17 mouse cellular contexts compared by ENCODE assay signal in genomic region chr9:113811327-113811726, GRCm38 (mm10).
DNase-seq lines count a peak whose midpoint lies in the region; ATAC-seq and TF ChIP-seq lines count a peak whose summit lies in the region.
"Had no signal": no experiment of that assay in that cellular context is flagged by ENCODE, and none has a peak within 500 bp of the region (broad histone marks: within the 10 kb centered on the region; RNA-seq: fewer than 3 reads in every experiment).

No protein-coding gene starts in this region.

- H3K9me3 ChIP-seq in forebrain, postnatal 0 days (ENCODE audit: low read length), result no peaks in the 10 kb centered on the region
- no peaks in the 10 kb centered on the region for H3K9me3 ChIP-seq in forebrain, embryonic 11.5 days (ENCODE audit: control insufficient read depth, low read length)
- H3K9me3 ChIP-seq in liver, embryonic 11.5 days (ENCODE audit: control insufficient read depth, low read length), result no peaks in the 10 kb centered on the region
- H3K9me3 ChIP-seq in hindbrain, embryonic 16.5 days (ENCODE audit: control insufficient read depth, low read length), result no peaks in the 10 kb centered on the region
- H3K9me3 ChIP-seq: G1E; heart, embryonic 12.5 days; limb, embryonic 13.5 days had no signal

- H3K27ac ChIP-seq in forebrain, postnatal 0 days (ENCODE audit: low read depth, low read length), result peak overlapping the region; percentile 93
- H3K27ac ChIP-seq in forebrain, embryonic 11.5 days (ENCODE audit: low read depth, low read length), result no peak overlapping the region
- no peak overlapping the region for H3K27ac ChIP-seq in liver, embryonic 11.5 days (ENCODE audit: low read depth, low read length)
- no peak overlapping the region; the same call in 1 of the 2 replicates for H3K27ac ChIP-seq in hindbrain, embryonic 16.5 days (ENCODE audit: low read depth, low read length)
- H3K27ac ChIP-seq: liver, embryonic 14.5 days had no signal

- no peaks in the 10 kb centered on the region for H3K36me3 ChIP-seq in forebrain, postnatal 0 days (ENCODE audit: insufficient read depth)
- H3K36me3 ChIP-seq in forebrain, embryonic 11.5 days (ENCODE audit: control insufficient read depth, insufficient read depth, low read length), result no peaks in the 10 kb centered on the region; the same call in 1 of the 2 replicates
- no peaks in the 10 kb centered on the region; the same call in 1 of the 2 replicates for H3K36me3 ChIP-seq in liver, embryonic 11.5 days (ENCODE audit: control insufficient read depth, insufficient read depth, low read length)
- H3K36me3 ChIP-seq in hindbrain, embryonic 16.5 days (ENCODE audit: control insufficient read depth, insufficient read depth, low read length), result no peaks in the 10 kb centered on the region
- H3K36me3 ChIP-seq: heart, embryonic 12.5 days; limb, embryonic 13.5 days had no signal

- TF ChIP-seq CTCF in forebrain, postnatal 0 days (IDR thresholded peaks at IDR 0.05; ENCODE audit: low read depth), result no peak
- TF ChIP-seq CTCF in brain, embryonic 14.5 days (IDR thresholded peaks at IDR 0.05; ENCODE audit: borderline replicate concordance, extremely low read depth, insufficient read depth, insufficient read length), result no peak

- H3K4me1 ChIP-seq in forebrain, postnatal 0 days (ENCODE audit: insufficient read depth), result peaks cover 15% of the 10 kb centered on the region
- H3K4me1 ChIP-seq in forebrain, embryonic 11.5 days (replicated peaks; ENCODE audit: control insufficient read depth, insufficient read depth, low read length), result no peaks in the 10 kb centered on the region
- H3K4me1 ChIP-seq in liver, embryonic 11.5 days (replicated peaks; ENCODE audit: control insufficient read depth, insufficient read depth, low read length), result peaks cover 5% of the 10 kb centered on the region; the same call in 1 of the 2 replicates
- peaks cover 19% of the 10 kb centered on the region for H3K4me1 ChIP-seq in hindbrain, embryonic 16.5 days (ENCODE audit: control insufficient read depth, insufficient read depth, low read depth, low read length)

- ATAC-seq in forebrain, postnatal 0 days, result no peak; the same call in 1 of the 2 replicates
- no peak for ATAC-seq in forebrain, embryonic 11.5 days (replicated peaks; ENCODE audit: low FRiP score)
- ATAC-seq in liver, embryonic 11.5 days (replicated peaks; ENCODE audit: low FRiP score), result peak; percentile 25; the same call in 1 of the 2 replicates
- no peak for ATAC-seq in hindbrain, embryonic 16.5 days

- H3K9ac ChIP-seq in forebrain, postnatal 0 days, result 0 out of 2 replicates have a peak overlapping the region, but pooled peaks have one; percentile 19
- no peak overlapping the region for H3K9ac ChIP-seq in forebrain, embryonic 11.5 days (ENCODE audit: low read length)
- H3K9ac ChIP-seq in liver, embryonic 11.5 days (ENCODE audit: low read depth, low read length), result no peak overlapping the region
- H3K9ac ChIP-seq in hindbrain, embryonic 16.5 days (ENCODE audit: low read depth, low read length), result no peak overlapping the region
- H3K9ac ChIP-seq: limb, embryonic 13.5 days; lung, embryonic 14.5 days had no signal

- peak overlapping the region; percentile 49 for H3K4me3 ChIP-seq in forebrain, postnatal 0 days (ENCODE audit: low read depth, low read length)
- H3K4me3 ChIP-seq in forebrain, embryonic 11.5 days (ENCODE audit: low read depth, low read length), result no peak overlapping the region
- no peak overlapping the region for H3K4me3 ChIP-seq in liver, embryonic 11.5 days (ENCODE audit: low read depth, low read length)
- no peak overlapping the region; the same call in 1 of the 2 replicates for H3K4me3 ChIP-seq in hindbrain, embryonic 16.5 days (ENCODE audit: low read length)

- peak overlapping the region; percentile 51 for H3K4me2 ChIP-seq in forebrain, postnatal 0 days (ENCODE audit: low read depth)
- H3K4me2 ChIP-seq in forebrain, embryonic 11.5 days (ENCODE audit: low read depth, low read length, severe bottlenecking), result no peak overlapping the region
- no peak overlapping the region for H3K4me2 ChIP-seq in liver, embryonic 11.5 days
- peak overlapping the region; percentile 58; the same call in 1 of the 2 replicates for H3K4me2 ChIP-seq in hindbrain, embryonic 16.5 days (ENCODE audit: low read length)

- no peak for TF ChIP-seq POLR2A in brain, embryonic 14.5 days (IDR thresholded peaks at IDR 0.05; ENCODE audit: borderline replicate concordance, extremely low read depth, insufficient read depth, insufficient read length, poor library complexity, severe bottlenecking)

- peak; percentile 49 for DNase-seq in forebrain, postnatal 0 days
- no peak for DNase-seq in forebrain, embryonic 11.5 days (ENCODE audit: low spot score)
- no peak for DNase-seq in liver, embryonic 11.5 days (ENCODE audit: low spot score)
- no peak for DNase-seq in liver
- peak; percentile 57 for DNase-seq in brain, embryonic 14.5 days (ENCODE audit: low read depth)
- no peak for DNase-seq in heart, adult 9 months (ENCODE audit: low spot score in 2 of 2)
- DNase-seq in adrenal gland, postnatal 14 days, result no peak
- DNase-seq: adrenal gland, adult 2 months; kidney, adult 2 months; lung, embryonic 14.5 days had no signal

- 25% methylated on average over 1 of the region's 1 CpGs for WGBS in forebrain, postnatal 0 days
- 85% methylated on average over 1 of the region's 1 CpGs for WGBS in forebrain, embryonic 11.5 days
- 67% methylated on average over 1 of the region's 1 CpGs for WGBS in liver, embryonic 11.5 days
- 51% methylated on average over 1 of the region's 1 CpGs for WGBS in hindbrain, embryonic 16.5 days

- H3K27me3 ChIP-seq in forebrain, postnatal 0 days (ENCODE audit: insufficient read depth, low read length), result no peaks in the 10 kb centered on the region
- H3K27me3 ChIP-seq in forebrain, embryonic 11.5 days (ENCODE audit: control insufficient read depth, insufficient read depth, low read length), result no peaks in the 10 kb centered on the region
- H3K27me3 ChIP-seq in liver, embryonic 11.5 days (replicated peaks; ENCODE audit: control insufficient read depth, insufficient read depth, low read length), result no peaks in the 10 kb centered on the region
- no peaks in the 10 kb centered on the region for H3K27me3 ChIP-seq in hindbrain, embryonic 16.5 days (replicated peaks; ENCODE audit: control insufficient read depth, insufficient read depth, low read length)
- H3K27me3 ChIP-seq: CH12.LX; heart, embryonic 12.5 days; limb, embryonic 13.5 days; Patski had no signal

Comparison
In these comparisons a context has a peak if more than half of its experiments do, and no peak if none do; other contexts are left out.
1. DNase-seq: peak in forebrain, postnatal 0 days (single experiment) and brain, embryonic 14.5 days (single experiment); none in forebrain, embryonic 11.5 days (single experiment), liver, embryonic 11.5 days (single experiment), liver (single experiment), heart, adult 9 months (0 of 2) and adrenal gland, postnatal 14 days (single experiment).
2. H3K4me2 ChIP-seq: peak in forebrain, postnatal 0 days (single experiment) and hindbrain, embryonic 16.5 days (single experiment); none in forebrain, embryonic 11.5 days (single experiment) and liver, embryonic 11.5 days (single experiment).